Mouse (Mus musculus): ENCODE results near the gene Calr4.

GRCm38 (mm10) chr4:109241934-109242333, 7.6 kb downstream of the Calr4 start:
- no peak for TF ChIP-seq EP300 (IDR thresholded peaks at IDR 0.05; ENCODE audit: low read depth in 1 of 2, low read length in 2 of 2)
- no peak for TF ChIP-seq MXI1 (IDR thresholded peaks at IDR 0.05; ENCODE audit: low read depth, low read length)
- no peak for TF ChIP-seq ZNF384 (IDR thresholded peaks at IDR 0.05; ENCODE audit: low read depth, low read length)
- TF ChIP-seq CTCF (IDR thresholded peaks at IDR 0.05 in 2 of 3, conservative IDR thresholded peaks at IDR 0.05 in 1 of 3; ENCODE audit: control insufficient read depth in 1 of 3, insufficient read depth in 1 of 3, low read depth in 2 of 3, low read length in 3 of 3, poor library complexity in 1 of 3, severe bottlenecking in 1 of 3): no peak
- no peak for TF ChIP-seq RAD21 (IDR thresholded peaks at IDR 0.05; ENCODE audit: low read depth, low read length)
- no peak for TF ChIP-seq ELF1 (IDR thresholded peaks at IDR 0.05; ENCODE audit: low read depth, low read length)
- TF ChIP-seq POLR2A (IDR thresholded peaks at IDR 0.05; ENCODE audit: control insufficient read depth in 1 of 2, insufficient read depth in 1 of 2, low read depth in 1 of 2, low read length in 2 of 2, poor library complexity in 1 of 2): no peak
- TF ChIP-seq USF1 (IDR thresholded peaks at IDR 0.05; ENCODE audit: low read depth, low read length): no peak
- no peak for TF ChIP-seq ZC3H11A (IDR thresholded peaks at IDR 0.05; ENCODE audit: low read depth, low read length)
- no peak for TF ChIP-seq CHD1 (IDR thresholded peaks at IDR 0.05; ENCODE audit: low read depth, low read length)
- TF ChIP-seq JUND (IDR thresholded peaks at IDR 0.05; ENCODE audit: low read depth, low read length): no peak
- TF ChIP-seq SMC3 (IDR thresholded peaks at IDR 0.05; ENCODE audit: low read depth, low read length): no peak

Data from MEL (cell line).